Mouse (Mus musculus) heart, embryonic 16.5 days (tissue): ENCODE data around the gene Abca16. TPM values are rescaled to one million over a fixed set of nuclear protein-coding genes. Genes with fewer than 3 reads are reported as not detected.

Experiments
- ATAC-seq: fragments of 200-750 bp; cut with Nextera tagmentation; replicated peaks from 2 replicates; pipeline ENCODE4 v1.8.0; 2017; ENCODE audit warnings: moderate number of reproducible peaks; ENCODE audit not compliant: insufficient read depth, low FRiP score; ENCODE audit errors: extremely low read depth
- H3K27ac ChIP-seq: fragments of 300-500 bp; sonication (generic); 2 replicates; pipeline ENCODE4 v1.5.1; 2014; ENCODE audit warnings: mild to moderate bottlenecking, low read length, control low read depth, moderate library complexity
- H3K27me3 ChIP-seq: fragments of 300-500 bp; sonication (generic); 2 replicates; pipeline ENCODE4 v1.6.1; 2014; ENCODE audit warnings: low read length, mixed read lengths; ENCODE audit not compliant: control insufficient read depth, insufficient read depth
- H3K36me3 ChIP-seq: fragments of 300-500 bp; sonication (generic); 2 replicates; pipeline ENCODE4 v1.6.1; 2014; ENCODE audit not compliant: control insufficient read depth, insufficient read depth
- H3K4me1 ChIP-seq: fragments of 300-500 bp; sonication (generic); 2 replicates; pipeline ENCODE4 v1.6.1; 2014; ENCODE audit warnings: low read length, mixed read lengths; ENCODE audit not compliant: control insufficient read depth, insufficient read depth
- H3K4me2 ChIP-seq: fragments of 300-500 bp; sonication (generic); 2 replicates; pipeline ENCODE4 v1.6.1; 2014; ENCODE audit warnings: low read depth, mild to moderate bottlenecking, control low read depth, low read length
- H3K4me3 ChIP-seq: fragments of 300-500 bp; sonication (generic); 2 replicates; pipeline ENCODE4 v1.5.1; 2014; ENCODE audit warnings: mild to moderate bottlenecking, control low read depth, low read length
- H3K9ac ChIP-seq: fragments of 300-500 bp; sonication (generic); 2 replicates; pipeline ENCODE4 v1.6.1; 2014; ENCODE audit warnings: low read length, control low read depth
- H3K9me3 ChIP-seq: fragments of 300-500 bp; sonication (generic); replicated peaks from 2 replicates; pipeline ENCODE4 v1.6.1; 2016; ENCODE audit warnings: low read length; ENCODE audit not compliant: control insufficient read depth
- WGBS: fragments of 180-500 bp; shearing (Covaris S2); extraction: QIAGEN DNeasy Blood & Tissue Kit; methylation state at CpG from one replicate; pipeline ENCODE4 v1.1.7; 2014; 5-methylcytosine and 5-hydroxymethylcytosine counted together
- polyA plus RNA-seq: library from polyadenylated mRNA; unstranded; fragments of >200 nt; fragmentation: Nextera tagmentation; extraction: Ambion mirVana; gene quantifications from 2 replicates; pipeline ENCODE4 v1.2.1, GENCODE M21; 2015

Abca16 gene
- polyA plus RNA-seq, 1 experiment from 2014 or later, result not detected

DNA sequence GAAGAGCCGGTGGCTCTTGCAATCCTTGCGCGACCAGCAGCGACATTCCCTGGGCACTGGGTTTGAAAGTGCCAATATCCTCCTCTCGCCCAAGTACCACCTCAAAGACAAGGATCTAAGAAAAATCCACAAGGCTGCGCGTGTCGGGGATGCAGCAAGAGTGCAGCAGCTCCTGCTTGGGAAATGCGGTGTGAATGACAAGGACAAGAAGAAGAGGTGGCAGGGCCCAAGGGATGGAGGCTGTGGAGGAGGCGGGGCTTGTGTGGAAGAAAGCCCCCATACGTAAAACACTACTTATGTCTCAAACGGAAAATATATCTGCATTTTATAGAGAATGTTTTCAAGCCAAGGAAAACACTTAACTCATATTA, 143.7 kb downstream of the Abca16 start:
- H3K9ac ChIP-seq, result no peak overlapping the region
- no peak overlapping the region for H3K4me2 ChIP-seq
- WGBS, result 45% methylated on average over 12 of the region's 12 CpGs
- ATAC-seq, result no peak
- H3K27ac ChIP-seq, result no peak overlapping the region
- H3K27me3 ChIP-seq, result no peaks in the 10 kb centered on the region
- H3K9me3 ChIP-seq, result no peaks in the 10 kb centered on the region
- no peaks in the 10 kb centered on the region for H3K36me3 ChIP-seq
- no peaks in the 10 kb centered on the region for H3K4me1 ChIP-seq
- no peak overlapping the region for H3K4me3 ChIP-seq

DNA sequence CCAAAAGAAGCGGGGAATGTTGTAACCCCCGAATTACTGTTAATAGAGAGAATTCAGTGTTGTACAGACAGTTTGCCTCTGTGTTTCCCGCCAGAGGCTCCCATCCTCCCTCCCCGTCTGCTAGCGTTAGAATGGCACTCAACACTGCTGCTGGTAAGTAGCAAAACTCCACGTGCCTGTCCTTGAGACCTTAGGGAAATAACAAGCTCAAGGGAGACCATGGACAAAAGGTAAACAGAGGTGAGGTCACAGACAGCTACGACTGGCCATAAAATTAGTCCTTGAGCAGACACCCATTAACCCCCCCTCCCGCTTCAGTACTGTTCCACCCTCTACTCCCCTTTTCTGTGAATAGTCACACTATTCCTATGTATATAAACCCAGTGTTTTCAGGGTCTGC, 157.9 kb downstream of the Abca16 start:
- H3K9me3 ChIP-seq, result no peaks in the 10 kb centered on the region
- no peak overlapping the region for H3K27ac ChIP-seq
- H3K4me1 ChIP-seq, result no peaks in the 10 kb centered on the region
- H3K27me3 ChIP-seq, result no peaks in the 10 kb centered on the region
- H3K9ac ChIP-seq, result no peak overlapping the region
- no peak for ATAC-seq
- 73% methylated on average over 8 of the region's 8 CpGs for WGBS
- H3K4me2 ChIP-seq, result no peak overlapping the region
- H3K4me3 ChIP-seq, result no peak overlapping the region
- no peaks in the 10 kb centered on the region for H3K36me3 ChIP-seq

DNA sequence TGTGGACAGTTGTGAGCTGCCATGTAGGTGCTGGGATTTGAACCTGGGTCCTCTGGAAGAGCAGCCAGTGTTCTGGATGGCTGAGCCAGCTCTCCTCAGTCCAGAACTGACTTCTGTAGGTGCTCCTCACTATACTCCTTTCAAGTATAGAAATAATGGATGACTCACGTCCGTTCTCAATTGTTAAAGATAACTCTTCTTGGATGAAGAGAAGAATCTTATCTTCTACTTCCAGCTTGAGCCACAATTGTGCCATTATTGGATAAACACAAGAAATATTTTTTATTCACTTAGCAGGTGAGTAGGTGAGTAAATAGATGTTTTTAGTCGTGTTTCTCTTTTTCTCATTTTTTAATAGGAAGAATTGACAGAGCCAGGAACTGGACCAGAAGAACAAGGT, 167.1 kb downstream of the Abca16 start:
- Histone ChIP-seq H3K27ac (no peak overlapping the region), H3K9me3 (no peaks in the 10 kb centered on the region), H3K4me1 (no peaks in the 10 kb centered on the region), H3K27me3 (no peaks in the 10 kb centered on the region), H3K4me2 (no peak overlapping the region), H3K9ac (no peak overlapping the region), H3K36me3 (no peaks in the 10 kb centered on the region), H3K4me3 (no peak overlapping the region)
- ATAC-seq, result no peak
- WGBS, result 48% methylated on average over 3 of the region's 3 CpGs

Other genes starting within 250 kb of the Abca16 start
- gene Anks4b, start 235.8 kb upstream of the Abca16 start, polyA plus RNA-seq, result 0.09 TPM in 1 of 2 replicates, not detected in the other
- gene Crym, start 207.5 kb upstream of the Abca16 start, polyA plus RNA-seq, result 1.1 and 2.0 TPM in 2 replicates
- not detected in 2 replicates for gene Abca14, start 205.7 kb upstream of the Abca16 start, polyA plus RNA-seq
- gene Abca15, start 81.0 kb upstream of the Abca16 start, polyA plus RNA-seq, result 0.05 and 0.11 TPM in 2 replicates
- gene Uqcrc2, start 225.5 kb downstream of the Abca16 start, polyA plus RNA-seq, result 524 and 529 TPM in 2 replicates